Mouse (Mus musculus) lung, postnatal 36 days (tissue): Measurements from ENCODE around the gene Acadsb.
A peak's percentile ranks its signal among the peaks of the same experiment; 100 is the strongest.
"Not testable (repeated sequence)": the region's sequence is repeated elsewhere in the genome, so short reads cannot be mapped to it uniquely, and the experiment has no call there.

ENCODE experiments used
- DNase-seq: peaks from one replicate; pipeline ENCODE4 v3.0.0; 2022; ENCODE audit warnings: mixed read lengths

Acadsb gene

DNA sequence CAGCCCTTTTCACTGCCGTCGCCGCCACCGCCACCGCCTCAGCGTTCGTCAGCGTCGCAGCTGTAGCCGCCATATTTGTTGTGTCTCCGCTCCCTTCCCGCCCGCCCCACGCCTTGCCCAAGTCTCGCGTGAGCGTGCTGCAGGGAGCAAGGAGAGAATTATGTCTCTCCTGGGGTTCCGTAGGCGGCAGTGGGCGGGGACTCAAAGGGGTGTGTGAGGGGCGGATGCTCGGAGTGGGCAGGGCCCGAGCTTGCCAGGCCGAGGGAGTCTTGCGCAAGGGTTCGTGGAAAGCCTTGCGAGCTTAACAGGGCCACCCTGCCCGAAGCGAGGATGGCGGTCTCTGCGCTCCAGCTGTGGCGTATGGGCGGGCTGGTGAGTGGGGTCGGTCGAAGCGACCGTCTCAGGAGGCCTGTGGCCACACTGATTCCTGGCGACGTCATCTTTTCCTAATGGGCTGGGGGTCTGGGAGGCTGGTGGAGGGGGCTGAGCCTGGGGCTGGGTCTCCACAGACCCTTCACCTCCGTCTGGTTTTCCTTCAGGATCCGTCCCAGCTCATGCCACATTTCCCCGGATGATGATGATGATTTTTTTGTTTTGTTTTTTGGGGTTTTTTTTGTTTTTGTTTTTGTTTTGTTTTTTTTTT is at the start of gene Acadsb, which contains the start of gene Ikzf5:
Gene Acadsb, plus strand, starts transcription at position 186 of the 643 bp plus-strand sequence.
Gene Ikzf5, minus strand, starts transcription at position 106 of the 643 bp plus-strand sequence.
- DNase-seq: peak; percentile 99

DNA sequence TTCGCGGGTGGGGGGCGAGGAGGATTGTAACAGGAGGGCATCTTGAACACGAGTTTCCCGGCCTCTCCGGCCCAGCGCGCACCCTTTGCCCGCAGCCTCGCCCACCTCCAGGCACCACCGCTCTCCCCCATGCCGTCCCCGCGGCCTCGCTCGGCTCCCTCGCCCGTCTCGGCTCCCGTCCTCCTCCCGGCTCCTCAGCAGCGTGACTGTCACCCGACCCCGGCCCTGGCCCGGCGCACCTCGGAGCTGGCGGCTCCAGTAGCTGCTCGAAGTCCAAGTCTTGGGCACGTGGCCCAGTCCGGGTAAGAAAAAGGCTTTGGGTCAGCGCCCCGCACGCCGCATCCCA is 48.2 kb upstream of the Acadsb start:
- DNase-seq: no peak

DNA sequence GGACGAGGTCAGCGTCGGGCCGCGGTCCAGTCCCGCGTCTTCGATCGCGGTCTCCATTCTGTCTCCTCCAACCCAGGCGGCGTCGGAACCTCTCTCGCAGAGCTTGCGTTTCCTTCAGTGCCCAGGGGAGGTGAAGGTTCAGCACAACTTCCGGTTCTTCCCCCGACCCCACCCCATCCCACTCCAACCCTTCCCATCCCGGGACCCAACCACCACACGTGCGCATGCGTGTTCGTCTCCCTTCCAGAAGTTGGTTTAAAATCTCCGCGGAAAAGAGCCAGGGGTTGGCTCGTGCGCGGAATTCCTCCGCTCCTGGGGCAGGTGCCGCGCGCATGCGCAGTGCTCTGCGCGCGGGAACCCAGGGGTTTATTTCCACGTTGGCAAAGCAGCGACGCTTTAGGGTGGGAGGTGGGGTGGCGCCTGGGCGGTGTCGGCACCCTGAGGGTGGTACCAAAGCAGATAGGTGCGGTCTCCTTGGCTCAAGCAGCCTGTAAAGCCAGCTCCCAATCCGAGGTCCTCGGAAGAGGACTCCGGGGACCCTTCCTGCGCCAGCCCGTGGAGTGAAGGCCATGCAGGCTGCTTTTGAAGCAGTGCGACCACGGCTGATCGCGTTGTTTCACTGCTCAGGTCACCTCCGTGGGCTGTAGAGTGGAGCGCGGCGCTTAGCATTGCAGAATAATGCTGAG is 47.6 kb upstream of the Acadsb start, which contains the start of gene 2310057M21Rik:
Gene 2310057M21Rik, minus strand, starts transcription at position 145 of the 686 bp plus-strand sequence.
- peak; percentile 96 for DNase-seq

DNA sequence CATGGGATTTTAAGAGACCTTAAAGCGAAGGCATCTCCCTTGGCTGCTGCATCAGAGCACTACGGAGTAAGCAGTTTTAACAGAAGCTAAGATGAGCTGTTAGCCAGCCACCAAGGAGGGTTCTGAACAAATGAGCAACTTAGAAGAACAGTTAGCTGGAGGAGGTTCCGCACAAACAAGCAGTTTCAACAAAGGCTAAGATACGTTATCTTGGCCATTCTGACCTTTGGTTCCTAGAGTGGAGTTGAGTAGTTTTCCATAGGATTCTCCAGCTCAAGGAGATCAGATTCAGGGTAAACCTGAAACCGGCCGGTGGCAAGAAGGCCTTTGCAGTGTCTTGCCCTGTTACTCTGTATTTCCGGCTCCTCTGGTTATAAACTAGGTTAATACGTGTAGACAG is 46.3 kb upstream of the Acadsb start:
- no peak for DNase-seq

DNA sequence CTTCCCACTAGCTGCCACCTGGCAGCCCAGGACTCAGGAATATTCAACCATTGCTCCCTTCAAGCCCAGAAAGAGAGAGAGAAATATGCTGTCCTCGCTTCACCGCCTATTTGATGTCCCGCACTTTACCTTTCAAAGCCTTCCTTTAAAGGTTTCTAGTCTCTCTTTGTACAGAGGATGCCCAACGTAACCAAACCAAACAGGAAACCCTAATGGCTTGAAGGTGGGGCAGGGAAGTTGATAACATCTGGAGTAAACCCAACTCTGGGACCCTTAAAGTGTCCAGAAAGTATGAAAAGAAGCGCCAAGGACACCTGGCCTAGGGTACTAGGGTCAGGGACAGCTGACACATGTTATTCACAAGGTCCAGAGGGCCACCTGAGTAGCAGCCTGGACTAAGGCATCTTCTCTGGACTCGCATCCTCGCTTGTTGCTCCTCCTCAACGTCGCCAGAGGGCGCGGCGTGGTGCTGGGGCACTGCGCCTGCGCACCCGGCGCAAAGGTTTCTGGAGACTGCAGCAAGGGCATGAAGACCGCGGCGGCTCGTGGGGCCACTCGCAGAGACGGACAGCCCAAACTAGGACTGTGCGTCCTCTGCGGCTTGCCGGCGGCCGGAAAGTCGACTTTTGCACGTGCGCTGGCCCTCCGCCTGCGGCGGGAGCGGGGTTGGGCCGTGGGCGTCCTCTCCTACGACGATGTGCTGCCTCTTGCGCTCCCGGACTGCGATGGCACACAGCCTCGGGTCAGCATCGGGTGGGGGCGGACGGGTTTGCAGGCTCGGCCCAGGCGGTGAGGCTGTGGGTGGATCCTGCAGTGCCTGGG is 39.5 kb upstream of the Acadsb start, which contains the start of gene Pstk:
Gene Pstk, plus strand, starts transcription at position 494 of the 822 bp plus-strand sequence.
- peak; percentile 91 for DNase-seq

DNA sequence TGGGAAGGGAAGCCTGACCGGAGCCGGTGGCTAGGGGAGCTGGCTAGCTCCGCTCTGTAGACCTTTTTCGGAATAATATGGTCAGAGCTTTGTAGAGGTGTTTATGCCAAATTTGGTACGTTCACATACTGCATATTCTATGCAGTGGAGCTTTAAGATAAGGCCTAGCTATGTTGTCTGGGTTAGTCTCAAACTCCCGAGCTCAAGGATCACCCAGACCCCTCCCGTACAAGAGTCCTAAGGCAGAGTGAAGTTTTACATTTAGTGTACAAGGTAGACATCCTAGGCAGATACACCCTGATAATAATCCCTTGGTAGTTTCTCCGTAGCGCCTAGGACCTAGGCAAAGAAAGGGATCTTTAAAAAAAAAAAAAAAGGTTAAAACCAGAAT is 38.9 kb upstream of the Acadsb start:
- DNase-seq: no peak

DNA sequence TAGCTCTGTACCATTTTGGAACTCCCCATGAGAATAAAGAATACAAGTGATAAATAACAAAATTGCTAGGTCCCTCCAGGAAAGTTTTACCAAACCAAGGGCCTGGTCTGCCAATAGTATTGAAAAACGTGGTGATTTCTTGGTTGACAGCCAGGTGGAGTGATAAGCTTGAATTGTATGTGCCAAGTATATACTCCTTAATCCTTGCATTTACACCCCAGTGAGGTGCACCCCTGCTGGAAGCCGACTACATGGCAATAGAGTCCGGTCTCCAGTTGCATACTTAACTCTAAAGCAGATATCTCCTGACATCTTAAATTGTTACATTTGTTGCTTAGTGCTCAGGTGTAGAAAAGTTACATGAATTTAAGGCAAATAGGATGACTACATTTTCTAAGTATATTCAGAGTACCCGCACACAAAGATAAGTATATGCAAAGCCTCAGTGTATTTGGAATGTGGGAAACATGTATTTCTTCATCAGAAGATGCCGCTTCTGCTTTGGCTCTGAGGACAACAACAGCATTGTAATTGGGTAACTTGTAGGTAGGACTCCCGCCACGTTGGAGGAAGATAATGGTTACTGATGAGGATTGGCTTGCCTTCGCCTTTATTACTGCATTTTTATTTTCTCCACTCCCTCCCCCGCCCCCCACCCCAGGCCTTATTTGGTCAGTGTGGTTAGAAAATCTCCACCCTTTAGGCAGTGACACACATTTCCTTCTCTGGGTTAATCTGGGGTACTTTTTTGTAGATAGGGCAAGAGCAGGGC is 38.3 kb upstream of the Acadsb start:
- DNase-seq: no peak

DNA sequence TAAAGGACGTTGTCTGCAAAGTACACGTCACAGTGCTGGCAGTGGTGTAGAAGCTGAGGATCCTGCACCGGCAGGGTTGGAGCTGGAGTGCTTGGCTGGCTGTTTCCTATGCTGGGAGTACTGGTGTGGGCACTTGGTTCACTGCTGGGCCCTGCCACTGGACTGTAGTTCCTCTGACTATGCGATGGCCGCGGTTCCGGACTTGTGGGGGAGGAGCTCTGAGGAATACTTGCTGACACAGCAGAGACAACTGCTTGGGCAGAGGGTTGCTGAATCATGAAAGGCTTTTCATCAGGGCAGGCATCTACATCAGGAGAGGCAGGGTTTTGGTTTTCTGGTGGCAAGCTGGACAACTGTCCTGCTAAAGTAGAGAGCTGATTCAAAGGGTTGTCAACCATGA is 18.6 kb upstream of the Acadsb start:
- DNase-seq: not testable (repeated sequence)

DNA sequence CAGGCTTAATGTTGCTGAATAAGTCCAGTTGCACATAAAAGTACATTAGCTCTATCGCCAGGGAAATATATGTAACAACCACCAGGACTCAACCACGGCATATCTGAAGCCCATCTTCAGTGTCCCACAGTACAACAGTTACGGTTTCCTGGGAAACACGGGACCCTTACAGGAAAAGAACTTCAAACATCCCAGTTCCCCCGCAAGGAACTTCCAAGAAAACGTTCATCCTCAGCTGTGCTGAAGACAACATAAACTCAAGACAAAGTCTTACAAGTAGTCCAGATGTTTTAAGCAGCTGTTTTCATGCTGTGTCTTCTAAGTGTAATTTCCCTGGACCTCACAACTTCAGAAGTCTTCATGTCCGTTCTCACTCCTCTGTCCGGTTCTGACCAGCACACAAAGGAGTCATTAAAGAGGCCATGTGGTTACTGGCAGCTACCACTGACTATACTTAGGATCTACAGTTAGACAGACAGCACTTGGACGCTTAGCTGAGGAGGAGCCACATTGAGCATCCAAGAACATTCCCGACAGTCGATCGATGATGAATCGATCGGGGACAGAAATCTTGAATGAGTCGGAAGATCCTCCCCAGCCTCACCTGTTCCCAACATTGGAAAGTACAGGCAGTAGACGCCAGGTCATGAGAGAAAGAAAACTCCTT is 947 bp upstream of the Acadsb start:
- DNase-seq: peak; percentile 21

DNA sequence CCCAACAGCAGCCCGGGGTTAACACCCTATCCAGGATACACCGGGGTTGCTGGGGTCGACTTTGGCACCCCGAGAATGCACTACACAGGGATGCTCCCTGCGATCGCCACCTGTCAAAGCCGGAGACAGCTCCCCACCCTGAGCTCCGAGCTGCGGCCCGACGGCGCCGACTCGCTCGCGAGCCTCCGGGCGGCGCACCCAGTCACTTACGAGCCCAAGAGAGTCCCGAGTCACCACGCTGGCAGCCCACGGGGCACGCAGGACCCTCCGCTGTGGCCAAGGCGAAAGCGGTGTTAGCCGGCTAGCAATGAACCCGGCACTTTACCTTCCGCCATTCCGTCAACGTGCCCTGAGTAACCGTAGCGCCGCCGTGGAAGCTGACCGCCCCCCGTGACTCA is 414 bp upstream of the Acadsb start:
- no peak for DNase-seq

DNA sequence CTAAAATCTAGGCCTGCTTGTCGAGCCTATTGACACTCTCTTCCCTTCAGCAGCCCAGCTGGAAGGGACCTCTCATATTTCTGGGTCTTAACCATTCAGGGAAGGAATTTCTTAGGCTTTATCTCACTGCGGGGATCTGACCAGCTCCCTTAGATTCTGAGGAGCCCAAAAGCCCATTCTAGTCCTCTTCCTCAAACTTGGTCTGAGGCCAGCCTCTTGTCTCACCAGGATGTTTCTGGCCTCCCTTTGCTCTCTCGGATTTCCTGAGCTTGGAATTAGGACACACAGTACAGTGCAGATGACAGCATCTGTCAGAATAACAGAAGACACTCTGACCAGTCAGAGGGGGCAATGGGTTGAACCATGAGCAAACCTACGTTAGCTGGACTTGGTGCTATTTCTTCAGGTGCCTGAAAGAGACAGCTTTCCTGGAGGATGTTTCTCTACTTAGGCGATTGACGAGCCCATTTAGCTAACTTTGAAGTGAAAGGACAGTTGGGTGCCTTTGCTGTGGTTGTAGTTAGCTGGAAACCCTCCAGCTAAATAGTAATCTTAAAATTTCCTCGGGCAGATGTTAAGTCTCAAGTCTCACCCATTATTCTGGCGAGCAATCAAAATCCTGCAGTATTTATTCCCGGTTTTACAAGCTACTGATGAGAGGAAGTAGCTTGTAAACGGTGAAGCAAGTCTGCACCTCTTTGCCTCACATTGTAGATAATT is 980 bp downstream of the Acadsb start:
- DNase-seq: peak; percentile 76

DNA sequence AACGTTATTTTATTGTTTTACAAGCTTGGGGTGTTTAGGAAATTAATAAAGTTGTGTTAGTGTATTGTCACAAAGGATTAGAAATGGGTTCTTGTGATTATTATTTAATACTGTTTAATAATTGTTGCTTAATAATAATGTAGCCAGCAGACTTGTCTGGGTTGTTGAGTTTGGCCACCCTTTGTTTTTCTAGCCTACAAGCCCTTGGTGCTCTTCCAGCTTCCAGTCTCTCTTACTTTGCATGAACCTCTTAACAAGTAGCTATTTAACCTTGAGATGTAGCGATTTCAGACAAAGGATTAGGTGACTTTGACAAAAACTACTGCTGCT is 1.5 kb downstream of the Acadsb start:
- no peak for DNase-seq

DNA sequence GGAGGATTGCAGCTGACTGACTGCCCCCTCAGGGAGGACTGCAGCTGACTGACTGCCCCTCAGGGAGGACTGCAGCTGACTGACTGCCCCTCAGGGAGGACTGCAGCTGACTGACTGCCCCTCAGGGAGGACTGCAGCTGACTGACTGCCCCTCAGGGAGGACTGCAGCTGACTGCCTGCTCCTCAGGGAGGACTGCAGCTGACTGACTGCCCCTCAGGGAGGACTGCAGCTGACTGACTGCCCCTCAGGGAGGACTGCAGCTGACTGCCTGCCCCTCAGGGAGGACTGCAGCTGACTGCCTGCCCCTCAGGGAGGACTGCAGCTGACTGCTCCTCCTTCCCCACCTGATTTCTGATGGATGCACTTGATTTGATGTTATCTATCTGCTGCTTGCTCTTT is 6.3 kb downstream of the Acadsb start:
- not testable (repeated sequence) for DNase-seq

DNA sequence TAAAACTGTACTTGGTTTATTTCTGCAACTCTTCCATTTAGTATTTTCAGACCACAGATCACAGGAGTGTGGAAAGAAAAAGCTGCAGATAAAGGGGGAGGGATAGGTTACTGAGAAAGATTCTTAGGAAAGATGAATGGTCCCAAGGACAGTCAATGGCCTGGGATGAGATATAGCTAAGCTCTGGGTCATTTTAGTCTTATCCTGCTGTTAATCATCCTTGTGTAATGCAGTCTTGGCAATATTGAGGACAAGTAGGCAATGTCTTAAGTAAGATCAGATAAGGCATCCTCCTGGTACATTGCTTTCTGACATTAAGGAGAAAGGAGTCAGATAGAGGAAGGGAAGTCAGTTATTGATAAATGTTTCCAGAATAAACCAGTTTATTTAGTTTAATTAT is 7.2 kb downstream of the Acadsb start:
- no peak for DNase-seq

DNA sequence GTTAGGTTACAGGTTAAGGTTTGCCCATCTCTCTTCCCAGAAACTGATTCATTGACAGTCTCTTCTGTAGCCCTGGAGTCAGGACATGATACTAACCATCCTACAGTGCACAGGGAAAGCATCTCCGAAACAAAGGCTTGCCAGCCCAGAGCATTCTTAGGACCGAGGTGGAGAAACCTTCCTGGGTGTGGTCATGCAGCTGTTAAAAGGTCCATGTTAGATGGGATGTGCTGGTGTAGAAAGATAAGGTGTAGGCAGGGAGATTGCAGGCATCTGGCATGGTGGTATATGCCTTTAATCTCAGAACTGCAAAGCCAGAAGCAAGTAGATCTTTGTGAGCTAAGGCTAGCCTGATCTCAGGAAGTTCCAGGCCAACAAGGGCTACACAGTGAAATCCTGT is 14.5 kb downstream of the Acadsb start:
- DNase-seq: no peak

DNA sequence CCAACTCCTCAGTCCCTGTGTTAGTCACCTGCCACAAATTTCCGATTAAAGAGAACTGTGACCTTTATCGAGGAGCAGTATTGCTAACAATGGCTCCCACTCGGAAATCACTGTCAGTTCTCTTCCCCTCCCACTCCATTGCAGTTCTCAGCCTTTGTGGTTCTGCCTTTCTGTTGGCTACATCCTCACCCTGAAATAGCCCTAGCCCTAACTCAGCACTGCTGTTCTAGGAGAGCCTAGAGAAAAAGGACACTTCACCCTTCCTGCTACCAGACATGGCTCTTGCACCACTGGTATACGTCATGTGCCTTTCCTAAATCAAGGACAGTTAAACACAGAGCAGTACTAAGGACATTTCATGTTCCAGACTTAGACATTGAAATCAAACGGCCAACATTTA is 16.9 kb downstream of the Acadsb start:
- no peak for DNase-seq

DNA sequence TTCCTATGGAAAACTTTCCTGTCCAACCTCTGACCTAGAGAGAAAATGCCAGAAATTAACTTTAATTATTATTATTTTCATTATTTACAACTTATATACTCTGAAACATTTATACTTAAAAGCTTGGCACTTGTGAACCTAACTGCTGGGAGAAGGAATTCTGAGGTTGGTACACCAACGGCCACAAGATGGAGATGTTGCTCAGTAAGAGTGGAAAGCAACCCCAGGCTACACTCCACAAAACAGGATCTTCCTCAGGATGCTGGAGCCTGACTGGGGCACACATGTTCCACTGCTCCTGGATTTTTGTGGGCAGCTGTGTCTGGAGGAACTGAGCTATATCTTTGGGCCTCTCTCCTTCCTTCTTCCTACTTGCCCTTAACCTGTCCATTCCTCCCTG is 21.8 kb downstream of the Acadsb start:
- DNase-seq: peak; percentile 14

DNA sequence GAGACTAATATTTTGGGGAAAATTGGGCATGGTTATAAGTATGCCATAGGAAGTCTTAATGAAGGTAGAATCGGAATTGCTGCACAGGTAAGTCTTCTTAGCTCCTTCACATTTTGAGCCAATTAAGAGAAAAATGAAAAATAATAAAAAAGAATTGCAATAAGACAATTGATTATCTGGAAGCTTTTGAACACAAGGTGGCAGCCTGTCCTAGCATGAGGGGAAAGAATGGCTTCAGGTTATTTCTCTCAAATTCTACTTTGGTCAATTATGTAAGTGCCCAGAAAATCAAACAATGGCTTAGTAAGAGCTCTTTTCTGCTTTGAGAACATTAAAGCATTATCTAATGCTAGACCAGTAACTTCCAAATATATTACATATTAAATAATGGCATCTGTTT is 23.9 kb downstream of the Acadsb start:
- no peak for DNase-seq

DNA sequence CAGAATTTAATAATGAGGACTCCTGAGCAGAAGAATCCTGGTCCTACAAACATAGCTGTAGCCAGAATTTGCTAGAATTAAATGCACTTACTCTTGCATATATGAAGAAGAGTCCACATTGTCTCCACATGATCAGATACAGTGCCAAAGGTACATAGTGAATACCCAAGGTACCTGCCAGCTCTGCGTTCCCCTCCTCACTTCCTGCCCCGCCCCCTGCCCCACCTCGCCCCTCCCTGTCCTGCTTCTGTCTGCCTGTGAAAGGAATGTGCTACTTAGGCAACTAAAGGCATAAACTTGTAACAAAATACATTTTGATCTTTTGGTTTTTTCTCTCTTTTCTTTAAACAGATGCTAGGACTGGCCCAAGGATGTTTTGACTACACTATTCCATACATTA is 26.6 kb downstream of the Acadsb start:
- DNase-seq: no peak

DNA sequence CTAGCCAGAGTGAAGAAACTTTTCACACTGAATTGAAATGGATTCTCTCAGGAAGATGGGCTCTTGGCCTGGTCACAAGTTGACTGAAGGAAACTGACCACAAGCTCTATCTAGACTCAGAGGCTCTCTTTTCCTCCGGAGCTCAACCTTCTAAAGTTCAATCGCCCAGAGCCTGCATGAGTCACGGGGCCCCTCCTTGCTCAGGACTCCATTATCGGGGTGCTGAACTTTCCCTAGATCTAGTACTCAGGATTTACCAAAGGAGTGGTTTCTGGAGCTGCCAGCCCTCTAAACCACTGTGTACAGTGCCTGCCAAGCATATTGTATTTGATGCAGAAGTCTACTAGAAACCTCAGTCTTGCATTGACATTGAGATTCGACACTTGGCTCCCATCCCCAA is 46.3 kb downstream of the Acadsb start:
- DNase-seq: no peak

DNA sequence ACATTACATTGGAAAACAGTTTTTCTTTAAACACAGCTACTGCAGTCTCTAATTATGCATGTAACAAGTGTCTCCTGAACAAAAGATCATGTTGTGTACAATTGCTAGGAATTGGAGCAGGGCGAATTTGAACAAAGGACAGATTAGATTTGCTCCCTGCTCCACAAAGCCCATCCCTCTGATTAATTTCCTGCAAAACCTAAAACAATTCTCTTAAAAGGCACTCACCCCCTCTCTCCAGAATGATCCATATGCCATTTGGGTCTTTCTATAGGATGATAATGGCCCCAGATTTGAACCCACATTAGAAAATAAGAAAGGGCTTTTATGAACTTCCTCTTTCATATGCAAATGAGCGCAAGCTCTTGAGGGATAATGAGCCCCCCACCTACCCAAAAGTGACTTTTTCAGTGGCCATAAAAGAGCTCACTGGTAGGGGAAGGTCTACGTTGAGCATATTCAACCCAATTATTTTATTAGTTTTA is 54.8 kb downstream of the Acadsb start:
- DNase-seq: no peak

DNA sequence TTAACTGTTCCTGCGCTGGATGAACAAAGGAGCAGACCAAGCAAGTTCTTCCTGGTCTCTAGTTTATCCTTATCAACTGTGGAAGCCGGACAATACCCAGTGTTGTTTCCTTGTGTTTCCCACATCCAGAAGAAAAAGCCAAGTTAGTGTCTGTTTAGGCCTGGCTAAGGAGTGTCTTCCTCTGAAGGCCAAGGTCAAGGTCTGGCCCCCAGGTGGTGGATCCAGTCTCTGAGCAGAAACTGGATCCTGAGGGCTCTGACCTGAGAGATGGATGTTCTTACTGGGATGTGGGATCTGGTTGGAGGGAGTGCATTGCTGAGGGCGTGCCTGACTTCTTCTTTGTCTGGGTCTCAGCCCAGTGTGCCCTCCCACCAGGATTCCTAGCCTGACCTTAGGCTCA is 55.3 kb downstream of the Acadsb start:
- DNase-seq: no peak
